Mouse (Mus musculus): ENCODE results near the gene Pde4b. TPM values are rescaled to one million over a fixed set of nuclear protein-coding genes. Genes with fewer than 3 reads are reported as not detected.

The Pde4b gene
- polyA plus RNA-seq (2012), result 22.2 and 39.2 TPM in 2 replicates

DNA sequence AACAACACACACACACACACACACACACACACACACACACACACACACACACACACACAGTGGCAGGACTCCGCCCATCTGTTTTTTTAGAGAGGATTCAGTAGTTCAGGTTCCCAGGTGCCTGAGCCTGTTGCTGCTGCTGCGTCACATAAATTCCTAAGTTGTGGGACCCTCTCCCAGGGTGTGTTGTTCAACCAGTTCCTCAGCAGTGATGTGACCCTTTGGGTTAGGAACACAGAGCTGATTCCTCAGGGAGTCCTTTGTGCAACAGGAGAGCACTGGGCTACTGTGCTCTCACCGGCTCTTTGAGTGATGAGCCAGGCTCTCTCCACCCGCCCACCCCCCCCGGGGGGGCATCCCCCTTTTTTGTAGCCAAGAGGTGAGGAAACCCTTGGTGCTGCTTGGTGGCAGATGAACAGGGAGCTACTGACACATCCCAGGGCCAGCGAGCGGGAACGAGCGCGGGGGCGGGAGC lies at the start of gene Pde4b:
Gene Pde4b (plus strand): TSS at position 453 of the 475 bp plus-strand sequence.

Other genes with a start within 250 kb of the Pde4b start
- gene B020004J07Rik, start 243.5 kb upstream of the Pde4b start, polyA plus RNA-seq (2012), result not detected in 2 replicates
- not detected in 2 replicates for gene C130073F10Rik, start 193.8 kb upstream of the Pde4b start, polyA plus RNA-seq (2012)
- not detected in 2 replicates for gene Gm12800, start 178.4 kb upstream of the Pde4b start, polyA plus RNA-seq (2012)
- gene Gm12794, start 147.1 kb upstream of the Pde4b start, polyA plus RNA-seq (2012), result not detected in 2 replicates
- gene Gm12790, start 106.5 kb upstream of the Pde4b start, polyA plus RNA-seq (2012), result not detected in 2 replicates
- not detected in 2 replicates for gene Gm12789, start 100.9 kb upstream of the Pde4b start, polyA plus RNA-seq (2012)

Measured in megakaryocyte-erythroid progenitor cell, adult 5 weeks (primary cell).